Mouse (Mus musculus): ENCODE data around the gene Art4. TPM values are rescaled to one million over a fixed set of nuclear protein-coding genes. Genes with fewer than 3 reads are reported as not detected.

The Art4 gene
- polyA plus RNA-seq, 1 experiment from 2014 or later, result 2.3 TPM

DNA sequence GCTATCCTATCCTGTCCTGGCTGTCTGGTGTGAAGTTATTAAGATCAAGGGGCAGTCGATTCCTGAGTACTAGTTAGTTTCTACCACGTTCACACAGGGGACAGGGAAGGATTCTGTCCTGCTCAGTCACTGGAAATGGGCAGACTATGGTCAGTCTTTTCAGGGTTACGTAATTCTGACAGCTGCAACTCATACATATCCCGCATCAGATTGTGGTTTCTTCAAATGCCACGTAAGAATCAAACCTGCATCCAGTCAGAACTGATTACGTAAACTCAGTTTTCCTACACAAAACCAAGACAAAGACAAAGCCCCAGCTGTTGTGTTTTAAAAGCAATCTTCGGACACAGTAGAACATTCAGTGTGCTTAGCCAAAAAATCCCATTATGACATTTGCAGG, 42.2 kb downstream of the Art4 start:
- Histone ChIP-seq H3K27ac (replicated peaks; ENCODE audit: low read depth, low read length) (no peak overlapping the region), H3K4me2 (ENCODE audit: low read depth, severe bottlenecking) (no peak overlapping the region), H3K4me3 (ENCODE audit: low read depth, low read length) (no peak overlapping the region), H3K9me3 (ENCODE audit: control insufficient read depth, low read length) (no peaks in the 10 kb centered on the region), H3K36me3 (ENCODE audit: control insufficient read depth, insufficient read depth, low read length) (peaks cover 46% of the 10 kb centered on the region), H3K9ac (ENCODE audit: low read length) (no peak overlapping the region), H3K4me1 (ENCODE audit: control insufficient read depth, insufficient read depth, low read length) (no peaks in the 10 kb centered on the region), H3K27me3 (ENCODE audit: control insufficient read depth, insufficient read depth, low read length) (no peaks in the 10 kb centered on the region)
- DNase-seq (ENCODE audit: low spot score) (no peak), ATAC-seq (ENCODE audit: insufficient number of reproducible peaks, low FRiP score, low TSS enrichment, low read depth) (no peak)
- WGBS, result 94% methylated on average over 7 of the region's 7 CpGs

DNA sequence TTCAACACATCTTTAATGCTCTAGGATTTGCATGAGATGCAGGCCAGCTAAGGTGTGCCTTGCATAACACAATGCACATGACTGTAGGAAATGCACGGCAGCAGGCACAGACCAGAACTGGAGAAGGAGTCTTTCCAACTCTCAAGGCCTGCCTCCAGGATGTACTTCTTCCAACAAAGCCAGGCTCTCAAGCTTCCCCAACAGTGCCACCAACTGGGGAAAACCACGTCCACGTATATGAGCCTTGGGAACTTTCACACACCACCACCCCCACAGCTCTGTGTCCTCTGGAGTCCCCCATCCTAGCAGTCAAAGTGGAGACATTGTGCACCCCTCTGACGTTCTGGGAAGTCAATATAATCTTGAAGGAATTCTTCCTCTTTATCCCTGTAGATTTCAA, 44.4 kb downstream of the Art4 start:
- no peak for DNase-seq (ENCODE audit: low spot score)
- WGBS, result 47% methylated on average over 4 of the region's 4 CpGs
- Histone ChIP-seq H3K4me3 (ENCODE audit: low read depth, low read length) (no peak overlapping the region), H3K27me3 (ENCODE audit: control insufficient read depth, insufficient read depth, low read length) (no peaks in the 10 kb centered on the region), H3K27ac (replicated peaks; ENCODE audit: low read depth, low read length) (no peak overlapping the region), H3K4me2 (ENCODE audit: low read depth, severe bottlenecking) (no peak overlapping the region), H3K36me3 (ENCODE audit: control insufficient read depth, insufficient read depth, low read length) (peaks cover 36% of the 10 kb centered on the region), H3K9ac (ENCODE audit: low read length) (no peak overlapping the region), H3K9me3 (ENCODE audit: control insufficient read depth, low read length) (no peaks in the 10 kb centered on the region), H3K4me1 (ENCODE audit: control insufficient read depth, insufficient read depth, low read length) (no peaks in the 10 kb centered on the region)
- no peak for ATAC-seq (ENCODE audit: insufficient number of reproducible peaks, low FRiP score, low TSS enrichment, low read depth)

DNA sequence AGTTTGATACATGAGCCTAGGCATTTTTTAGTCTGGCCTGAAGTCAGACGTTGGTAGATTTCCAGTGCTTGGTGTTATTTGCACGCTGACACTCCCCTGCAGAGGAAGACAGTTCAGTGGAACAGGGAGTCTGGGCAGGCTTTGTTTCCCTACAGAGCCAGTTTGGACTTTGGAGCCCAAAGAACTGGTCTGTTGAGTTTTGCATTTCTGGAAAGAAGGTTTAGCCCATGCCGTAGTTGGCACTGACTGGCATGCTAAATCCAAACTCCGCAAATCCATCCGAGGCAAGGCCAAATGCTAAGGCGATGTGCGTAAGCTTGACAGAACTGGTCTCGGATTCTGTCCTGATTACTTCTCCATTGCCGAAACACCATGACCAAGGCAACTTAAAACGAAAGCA, 46.3 kb downstream of the Art4 start:
- H3K36me3 ChIP-seq (ENCODE audit: control insufficient read depth, insufficient read depth, low read length), result peaks cover 24% of the 10 kb centered on the region
- ATAC-seq (ENCODE audit: insufficient number of reproducible peaks, low FRiP score, low TSS enrichment, low read depth), result no peak

DNA sequence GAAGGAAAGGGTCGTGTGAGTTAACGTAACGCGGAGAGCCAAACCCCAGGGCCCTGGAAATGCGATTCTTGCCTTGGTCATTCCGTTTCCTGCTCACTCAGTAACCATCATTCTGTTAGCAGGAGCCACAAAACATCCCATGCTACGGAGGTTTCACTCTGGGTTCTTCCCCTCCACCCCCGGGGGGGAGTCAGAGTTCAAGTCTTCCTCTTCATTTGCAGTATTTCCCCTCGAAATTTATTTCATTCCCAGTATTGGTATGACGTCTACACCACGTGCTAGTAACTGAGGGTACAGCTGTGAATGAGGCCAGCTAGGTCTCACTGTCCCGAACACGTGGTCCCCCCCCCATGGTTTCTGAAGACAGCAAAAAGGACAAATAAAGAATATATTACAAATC, 47.9 kb downstream of the Art4 start:
- no peaks in the 10 kb centered on the region for H3K27me3 ChIP-seq (ENCODE audit: control insufficient read depth, insufficient read depth, low read length)
- peak overlapping the region; percentile 71; the same call in 1 of the 2 replicates for H3K4me3 ChIP-seq (ENCODE audit: low read depth, low read length)
- no peaks in the 10 kb centered on the region for H3K9me3 ChIP-seq (ENCODE audit: control insufficient read depth, low read length)
- H3K27ac ChIP-seq (replicated peaks; ENCODE audit: low read depth, low read length), result no peak overlapping the region
- ATAC-seq (ENCODE audit: insufficient number of reproducible peaks, low FRiP score, low TSS enrichment, low read depth), result no peak
- 77% methylated on average over 13 of the region's 13 CpGs for WGBS
- no peak for DNase-seq (ENCODE audit: low spot score)
- peak overlapping the region; percentile 90; the same call in 1 of the 2 replicates for H3K4me2 ChIP-seq (ENCODE audit: low read depth, severe bottlenecking)
- H3K4me1 ChIP-seq (ENCODE audit: control insufficient read depth, insufficient read depth, low read length), result peaks cover 2% of the 10 kb centered on the region; the same call in 1 of the 2 replicates
- no peak overlapping the region for H3K9ac ChIP-seq (ENCODE audit: low read length)
- peaks cover 14% of the 10 kb centered on the region for H3K36me3 ChIP-seq (ENCODE audit: control insufficient read depth, insufficient read depth, low read length)

More for the DNA sequence above, 46.3 kb downstream of the Art4 start:
- Histone ChIP-seq H3K27ac (replicated peaks; ENCODE audit: low read depth, low read length) (no peak overlapping the region), H3K4me2 (ENCODE audit: low read depth, severe bottlenecking) (no peak overlapping the region), H3K4me3 (ENCODE audit: low read depth, low read length) (no peak overlapping the region), H3K27me3 (ENCODE audit: control insufficient read depth, insufficient read depth, low read length) (no peaks in the 10 kb centered on the region), H3K9me3 (ENCODE audit: control insufficient read depth, low read length) (no peaks in the 10 kb centered on the region), H3K4me1 (ENCODE audit: control insufficient read depth, insufficient read depth, low read length) (no peaks in the 10 kb centered on the region), H3K9ac (ENCODE audit: low read length) (no peak overlapping the region)
- DNase-seq (ENCODE audit: low spot score), result no peak
- WGBS, result 89% methylated on average over 10 of the region's 10 CpGs

DNA sequence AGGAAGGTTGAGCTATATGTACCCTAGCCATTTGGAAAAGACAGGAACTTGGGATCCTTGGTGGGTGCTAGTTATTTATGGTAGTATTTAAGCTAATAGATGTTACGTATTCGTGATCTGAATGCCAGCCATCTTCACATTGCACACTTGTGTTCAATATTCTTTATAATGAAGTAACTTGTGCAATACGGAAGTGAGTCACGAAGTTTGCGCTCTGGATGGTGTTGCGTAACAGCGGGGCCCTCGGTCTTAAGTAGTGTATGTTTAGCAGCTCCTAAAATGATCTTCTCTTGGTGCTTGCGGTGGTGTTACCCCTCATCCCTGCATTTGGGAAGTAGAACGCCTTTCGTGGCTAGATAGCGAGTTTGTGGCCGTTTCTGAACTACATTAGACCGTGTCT, 48.5 kb downstream of the Art4 start:
- Histone ChIP-seq H3K4me2 (ENCODE audit: low read depth, severe bottlenecking) (peak overlapping the region; percentile 90), H3K36me3 (ENCODE audit: control insufficient read depth, insufficient read depth, low read length) (peaks cover 10% of the 10 kb centered on the region), H3K27ac (replicated peaks; ENCODE audit: low read depth, low read length) (no peak overlapping the region), H3K4me1 (ENCODE audit: control insufficient read depth, insufficient read depth, low read length) (peaks cover 2% of the 10 kb centered on the region; the same call in 1 of the 2 replicates), H3K9me3 (ENCODE audit: control insufficient read depth, low read length) (no peaks in the 10 kb centered on the region), H3K9ac (ENCODE audit: low read length) (peak overlapping the region; percentile 55; the same call in 1 of the 2 replicates), H3K27me3 (ENCODE audit: control insufficient read depth, insufficient read depth, low read length) (no peaks in the 10 kb centered on the region), H3K4me3 (ENCODE audit: low read depth, low read length) (peak overlapping the region; percentile 71)
- DNase-seq (ENCODE audit: low spot score), result no peak
- ATAC-seq (ENCODE audit: insufficient number of reproducible peaks, low FRiP score, low TSS enrichment, low read depth), result no peak
- WGBS, result 38% methylated on average over 14 of the region's 14 CpGs

DNA sequence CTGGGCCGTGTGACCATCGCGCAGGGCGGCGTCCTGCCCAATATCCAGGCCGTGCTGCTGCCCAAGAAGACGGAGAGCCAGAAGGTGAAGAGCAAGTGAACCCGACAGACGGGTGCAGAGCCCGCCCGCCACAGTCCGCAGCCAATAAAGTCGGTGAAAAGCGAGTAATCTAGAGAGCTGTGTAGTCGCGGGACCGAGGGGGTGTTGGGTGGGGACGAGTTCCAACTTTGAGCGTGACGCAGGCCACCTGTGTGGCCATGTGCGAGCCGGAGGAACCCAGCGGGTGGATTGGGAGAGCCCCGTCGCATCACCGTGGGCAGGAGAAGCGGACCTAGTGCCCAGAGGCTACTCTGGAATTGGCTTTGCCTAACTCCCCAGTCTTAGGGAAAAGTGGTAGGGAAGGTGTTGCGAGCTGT, 48.9 kb downstream of the Art4 start:
- H3K9me3 ChIP-seq (ENCODE audit: control insufficient read depth, low read length), result no peaks in the 10 kb centered on the region
- H3K4me1 ChIP-seq (ENCODE audit: control insufficient read depth, insufficient read depth, low read length), result peaks cover 2% of the 10 kb centered on the region; the same call in 1 of the 2 replicates
- ATAC-seq (ENCODE audit: insufficient number of reproducible peaks, low FRiP score, low TSS enrichment, low read depth) (0 out of 2 replicates have a peak, but pooled peaks have one; percentile 0), DNase-seq (ENCODE audit: low spot score) (peak; percentile 44)
- H3K36me3 ChIP-seq (ENCODE audit: control insufficient read depth, insufficient read depth, low read length), result peaks cover 6% of the 10 kb centered on the region; the same call in 1 of the 2 replicates
- 1% methylated on average over 28 of the region's 28 CpGs for WGBS
- H3K9ac ChIP-seq (ENCODE audit: low read length), result peak overlapping the region; percentile 55
- no peak overlapping the region for H3K27ac ChIP-seq (replicated peaks; ENCODE audit: low read depth, low read length)
- H3K27me3 ChIP-seq (ENCODE audit: control insufficient read depth, insufficient read depth, low read length), result no peaks in the 10 kb centered on the region
- peak overlapping the region; percentile 71 for H3K4me3 ChIP-seq (ENCODE audit: low read depth, low read length)
- H3K4me2 ChIP-seq (ENCODE audit: low read depth, severe bottlenecking), result peak overlapping the region; percentile 90

DNA sequence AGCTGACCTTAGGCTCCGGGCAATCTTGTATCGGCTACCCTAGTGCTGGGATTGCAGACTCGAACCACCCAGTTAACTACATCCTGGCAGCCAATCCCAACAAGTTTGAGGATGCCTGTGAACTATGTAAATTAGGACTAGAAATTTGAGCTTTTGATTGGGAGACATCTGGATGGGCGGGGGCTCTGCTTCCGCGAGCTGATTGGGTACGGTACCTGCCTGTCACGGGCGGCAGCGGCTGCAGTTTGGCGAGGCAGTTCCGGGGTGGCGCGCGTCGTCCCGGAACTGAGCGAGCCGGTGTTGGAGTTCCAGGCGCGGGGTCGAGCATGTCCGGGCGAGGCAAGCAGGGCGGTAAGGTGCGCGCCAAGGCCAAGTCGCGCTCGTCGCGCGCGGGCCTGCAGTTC, 49.5 kb downstream of the Art4 start, which contains the start of gene H2afj:
H2afj (plus strand) TSS at position 231 of the 404 bp plus-strand sequence.
- peak; percentile 99 for DNase-seq (ENCODE audit: low spot score)

DNA sequence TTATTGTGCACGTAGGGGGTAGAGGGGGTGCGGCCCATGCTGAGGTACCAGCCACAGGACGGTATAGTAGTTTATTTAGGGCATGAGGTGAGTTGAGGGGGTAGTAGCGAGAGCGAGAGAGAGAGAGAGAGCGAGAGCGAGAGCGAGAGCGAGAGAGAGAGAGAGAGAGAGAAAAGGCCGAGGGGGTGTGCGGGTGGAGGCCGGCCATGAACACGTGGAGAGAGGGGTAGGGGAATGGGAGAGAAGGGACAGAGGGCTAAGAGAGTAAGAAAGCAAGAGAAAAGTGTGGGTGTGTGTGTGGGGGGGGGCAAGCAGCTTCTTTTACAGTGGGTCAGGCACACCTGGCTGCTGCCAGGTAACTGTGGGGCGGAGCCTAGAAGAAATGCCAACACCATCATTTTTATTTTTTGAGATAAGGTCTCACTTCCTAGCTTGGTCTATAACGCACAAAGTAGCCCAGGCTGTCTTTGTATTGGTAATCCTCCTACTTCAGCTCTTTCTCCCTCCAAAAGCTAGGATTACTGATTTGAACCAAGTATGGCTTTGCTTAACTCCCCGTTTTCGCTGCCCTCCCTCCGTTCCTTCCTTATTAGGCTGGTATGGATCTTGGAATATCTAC, 50.0 kb downstream of the Art4 start:
- DNase-seq (ENCODE audit: low spot score), result no peak
- H3K4me3 ChIP-seq (ENCODE audit: low read depth, low read length), result peak overlapping the region; percentile 71; the same call in 1 of the 2 replicates
- peak overlapping the region; percentile 42 for H3K4me2 ChIP-seq (ENCODE audit: low read depth, severe bottlenecking)
- no peaks in the 10 kb centered on the region for H3K27me3 ChIP-seq (ENCODE audit: control insufficient read depth, insufficient read depth, low read length)
- peak overlapping the region; percentile 45; the same call in 1 of the 2 replicates for H3K9ac ChIP-seq (ENCODE audit: low read length)
- peaks cover 2% of the 10 kb centered on the region; the same call in 1 of the 2 replicates for H3K36me3 ChIP-seq (ENCODE audit: control insufficient read depth, insufficient read depth, low read length)
- H3K27ac ChIP-seq (replicated peaks; ENCODE audit: low read depth, low read length), result no peak overlapping the region
- peak; percentile 5; the same call in 1 of the 2 replicates for ATAC-seq (ENCODE audit: insufficient number of reproducible peaks, low FRiP score, low TSS enrichment, low read depth)
- no peaks in the 10 kb centered on the region for H3K9me3 ChIP-seq (ENCODE audit: control insufficient read depth, low read length)
- 34% methylated on average over 18 of the region's 18 CpGs for WGBS
- peaks cover 7% of the 10 kb centered on the region; the same call in 1 of the 2 replicates for H3K4me1 ChIP-seq (ENCODE audit: control insufficient read depth, insufficient read depth, low read length)

More for the DNA sequence above, 49.5 kb downstream of the Art4 start, which contains the start of gene H2afj:
- Histone ChIP-seq H3K4me2 (ENCODE audit: low read depth, severe bottlenecking) (peak within 1 kb of the TSS; percentile 90), H3K27ac (replicated peaks; ENCODE audit: low read depth, low read length) (0 out of 2 replicates have a peak within 1 kb of the TSS, but pooled peaks have one; percentile 11), H3K4me1 (ENCODE audit: control insufficient read depth, insufficient read depth, low read length) (peaks cover 6% of the 10 kb centered on the region; the same call in 1 of the 2 replicates), H3K9me3 (ENCODE audit: control insufficient read depth, low read length) (no peaks in the 10 kb centered on the region), H3K4me3 (ENCODE audit: low read depth, low read length) (peak within 1 kb of the TSS; percentile 71), H3K27me3 (ENCODE audit: control insufficient read depth, insufficient read depth, low read length) (no peaks in the 10 kb centered on the region), H3K36me3 (ENCODE audit: control insufficient read depth, insufficient read depth, low read length) (peaks cover 3% of the 10 kb centered on the region; the same call in 1 of the 2 replicates), H3K9ac (ENCODE audit: low read length) (peak within 1 kb of the TSS; percentile 55)
- ATAC-seq (ENCODE audit: insufficient number of reproducible peaks, low FRiP score, low TSS enrichment, low read depth), result peak; percentile 77
- WGBS, result under 1% methylated on average over 34 of the region's 34 CpGs

Measured in limb, embryonic 11.5 days (tissue).